Mouse (Mus musculus) heart, adult 2 months (tissue): Measurements from ENCODE around the gene Rasgrp2. TPM values are rescaled to one million over a fixed set of nuclear protein-coding genes. Genes with fewer than 3 reads are reported as not detected.

Source experiments
- DNase-seq, 2 experiments: peaks; one replicate each; pipeline ENCODE4 v3.0.0; 2021
- H3K27ac ChIP-seq: fragments of 200-600 bp; 2 replicates; pipeline ENCODE4 v1.8.1; 2022
- H3K27me3 ChIP-seq: fragments of 200-500 bp; 2 replicates; pipeline ENCODE4 v1.6.1; 2012; ENCODE audit warnings: mild to moderate bottlenecking, low read length, inconsistent platforms, mixed read lengths; ENCODE audit not compliant: control insufficient read depth, insufficient read depth
- H3K36me3 ChIP-seq: fragments of 200-500 bp; 2 replicates; pipeline ENCODE4 v1.6.1; 2012; ENCODE audit warnings: low read length, inconsistent platforms; ENCODE audit not compliant: control insufficient read depth, insufficient read depth
- H3K4me1 ChIP-seq: fragments of 200-500 bp; 2 replicates; pipeline ENCODE4 v1.6.1; 2011; ENCODE audit warnings: low read length; ENCODE audit not compliant: control insufficient read depth, insufficient read depth
- H3K4me3 ChIP-seq: fragments of 200-600 bp; 2 replicates; pipeline ENCODE4 v1.8.1; 2022
- H3K79me2 ChIP-seq: fragments of 200-500 bp; replicated peaks from 2 replicates; pipeline ENCODE4 v1.6.1; 2012; ENCODE audit warnings: mild to moderate bottlenecking, inconsistent platforms, low read length, moderate library complexity, mixed read lengths; ENCODE audit not compliant: control insufficient read depth, insufficient read depth
- H3K9ac ChIP-seq: fragments of 200-500 bp; 2 replicates; pipeline ENCODE4 v1.6.1; 2012; ENCODE audit warnings: low read depth, mild to moderate bottlenecking, control low read depth, inconsistent platforms, low read length, mixed read lengths
- CTCF ChIP-seq: fragments of 200-600 bp; IDR thresholded peaks from 2 replicates; pipeline ENCODE4 v1.8.1; 2022; ENCODE audit warnings: antibody characterized with exemption, mild to moderate bottlenecking, moderate library complexity
- EP300 ChIP-seq: fragments of 200-500 bp; IDR thresholded peaks from 2 replicates; pipeline ENCODE4 v1.6.1; 2011; ENCODE audit warnings: low read depth, low read length, control low read depth; ENCODE audit not compliant: insufficient read depth
- POLR2A ChIP-seq: fragments of 200-500 bp; IDR thresholded peaks from 2 replicates; pipeline ENCODE4 v1.6.1; 2011; ENCODE audit warnings: mild to moderate bottlenecking, low read depth, low read length, control low read depth; ENCODE audit not compliant: insufficient read depth
- WGBS: fragments of 180-500 bp; shearing (Covaris S2); methylation state at CpG from one replicate; pipeline ENCODE4 v1.1.7; 2018; 5-methylcytosine and 5-hydroxymethylcytosine counted together
- intact Hi-C: fragments of 180-260 bp; cut with DNase I; formaldehyde crosslinking; loops from one replicate; pipeline ENCODE4 v1.15.1; 2025
- polyA plus RNA-seq: library from polyadenylated mRNA; depleted of rRNA; stranded (reverse); fragments of >200 nt; gene quantifications from 2 replicates; pipeline ENCODE4 v1.2.3, GENCODE M21; 2012
- total RNA-seq, 2 experiments: library from RNA; stranded (reverse); gene quantifications; 2 replicates each; pipeline ENCODE4 v1.2.3; 2021

Rasgrp2 gene
- total and polyA plus RNA-seq, 3 experiments: 43.3 to 97.2 (median 48.0) TPM

DNA sequence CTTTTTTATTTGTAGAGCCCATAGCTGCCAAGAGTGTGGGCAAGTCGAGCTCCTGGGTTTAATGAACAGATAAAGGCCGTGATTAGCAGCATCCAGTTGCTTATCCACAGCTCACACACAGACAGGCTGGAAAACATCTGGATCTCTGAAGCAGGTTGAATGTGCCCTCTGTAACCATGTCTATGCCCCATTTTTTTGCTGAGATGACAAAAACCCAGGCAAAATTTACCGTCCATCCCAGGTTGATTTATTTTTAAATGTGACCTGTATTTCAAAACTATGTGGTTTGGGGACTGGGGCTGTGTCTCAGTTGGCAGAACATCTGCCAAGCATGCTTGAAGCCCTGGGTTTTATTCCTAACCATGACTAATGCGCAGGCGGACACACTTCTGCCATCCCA, 10.0 kb downstream of the Rasgrp2 start:
- Histone ChIP-seq H3K9ac (no peak overlapping the region), H3K4me1 (no peaks in the 10 kb centered on the region; the same call in 1 of the 2 replicates), H3K4me3 (no peak overlapping the region), H3K79me2 (no peaks in the 10 kb centered on the region), H3K27me3 (no peaks in the 10 kb centered on the region), H3K27ac (no peak overlapping the region), H3K36me3 (no peaks in the 10 kb centered on the region)
- no peak for DNase-seq
- 70% methylated on average over 5 of the region's 5 CpGs for WGBS
- TF ChIP-seq POLR2A (no peak), CTCF (no peak), EP300 (no peak)
- intact Hi-C loops: no loop called here

DNA sequence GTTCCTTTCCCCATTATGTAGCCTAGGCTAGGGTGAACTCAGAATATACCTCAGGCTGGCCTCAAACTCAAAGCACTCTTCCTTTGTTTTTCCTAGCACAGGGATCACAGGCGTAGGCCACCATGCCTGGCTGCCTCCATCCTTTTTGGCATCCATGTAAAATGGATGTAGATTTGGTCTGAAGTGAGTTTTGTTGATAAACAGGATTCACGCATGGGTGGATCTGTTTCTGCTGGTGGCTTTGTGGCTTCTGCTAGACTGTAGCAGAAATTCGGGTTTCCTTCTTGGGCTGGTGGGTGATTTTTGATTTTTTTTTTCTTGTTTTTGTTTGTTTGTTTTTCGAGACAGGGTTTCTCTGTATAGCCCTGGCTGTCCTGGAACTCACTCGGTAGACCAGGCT, 10.8 kb downstream of the Rasgrp2 start:
- Histone ChIP-seq H3K9ac (no peak overlapping the region), H3K27ac (no peak overlapping the region), H3K4me1 (no peaks in the 10 kb centered on the region; the same call in 1 of the 2 replicates), H3K79me2 (no peaks in the 10 kb centered on the region), H3K36me3 (no peaks in the 10 kb centered on the region), H3K27me3 (no peaks in the 10 kb centered on the region), H3K4me3 (no peak overlapping the region)
- intact Hi-C loops: no loop called here
- TF ChIP-seq CTCF (no peak), POLR2A (no peak), EP300 (no peak)
- WGBS: 86% methylated on average over 5 of the region's 5 CpGs
- DNase-seq: no peak

DNA sequence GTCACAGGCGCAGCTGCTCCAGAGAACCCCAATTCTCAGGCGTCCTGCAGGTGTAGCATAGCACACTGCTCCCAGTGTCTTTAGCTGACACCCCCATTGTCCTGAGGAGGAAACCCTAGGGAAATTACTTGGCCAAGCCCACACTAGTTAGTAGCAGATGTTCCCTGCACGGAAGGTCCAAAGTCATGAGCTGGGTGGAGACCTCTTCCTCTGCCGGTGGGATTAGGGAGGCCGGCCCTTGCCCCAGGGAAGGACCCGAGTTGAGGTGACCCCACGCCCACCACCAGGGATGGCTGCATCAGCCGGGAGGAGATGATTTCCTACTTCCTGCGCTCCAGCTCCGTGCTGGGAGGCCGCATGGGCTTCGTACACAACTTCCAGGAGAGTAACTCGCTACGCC, 13.7 kb downstream of the Rasgrp2 start:
- peak overlapping the region; percentile 48 for H3K27ac ChIP-seq
- WGBS: 43% methylated on average over 14 of the region's 14 CpGs
- TF ChIP-seq CTCF (no peak), EP300 (0 out of 2 replicates have a peak, but pooled peaks have one; percentile 27), POLR2A (no peak)
- no peaks in the 10 kb centered on the region for H3K27me3 ChIP-seq
- H3K9ac ChIP-seq: peak overlapping the region; percentile 22; the same call in 1 of the 2 replicates
- intact Hi-C loops: no loop called here
- H3K4me1 ChIP-seq: no peaks in the 10 kb centered on the region; the same call in 1 of the 2 replicates
- H3K4me3 ChIP-seq: peak overlapping the region; percentile 20; the same call in 1 of the 2 replicates
- H3K36me3 ChIP-seq: no peaks in the 10 kb centered on the region
- DNase-seq: no peak
- no peaks in the 10 kb centered on the region for H3K79me2 ChIP-seq

DNA sequence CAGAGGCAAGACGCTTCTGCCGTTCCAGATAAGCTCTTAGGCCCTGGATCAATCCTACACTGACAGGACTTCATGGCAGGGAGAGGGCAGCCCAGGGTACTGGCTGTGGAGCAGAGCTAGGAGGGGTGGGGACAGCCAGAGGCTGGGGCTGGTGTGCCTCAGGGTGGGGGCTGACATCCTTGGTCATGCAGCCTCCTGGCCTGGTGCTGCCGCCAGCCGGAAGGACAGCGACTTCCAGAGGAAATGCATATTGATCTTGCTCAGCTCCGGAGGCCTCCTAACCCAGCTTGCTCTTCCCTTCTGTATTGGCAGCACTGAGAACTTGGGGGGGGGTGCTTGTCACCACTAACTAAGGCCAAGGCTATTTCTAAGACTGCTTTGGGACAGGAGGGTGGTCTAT, 16.3 kb downstream of the Rasgrp2 start:
- DNase-seq: no peak
- H3K27ac ChIP-seq: no peak overlapping the region
- no peaks in the 10 kb centered on the region for H3K79me2 ChIP-seq
- no peak overlapping the region for H3K9ac ChIP-seq
- H3K27me3 ChIP-seq: peaks cover 2% of the 10 kb centered on the region
- intact Hi-C loops: no loop called here
- H3K4me3 ChIP-seq: no peak overlapping the region
- no peaks in the 10 kb centered on the region for H3K36me3 ChIP-seq
- TF ChIP-seq EP300 (no peak), CTCF (no peak), POLR2A (no peak)
- 21% methylated on average over 6 of the region's 6 CpGs for WGBS
- H3K4me1 ChIP-seq: no peaks in the 10 kb centered on the region; the same call in 1 of the 2 replicates

DNA sequence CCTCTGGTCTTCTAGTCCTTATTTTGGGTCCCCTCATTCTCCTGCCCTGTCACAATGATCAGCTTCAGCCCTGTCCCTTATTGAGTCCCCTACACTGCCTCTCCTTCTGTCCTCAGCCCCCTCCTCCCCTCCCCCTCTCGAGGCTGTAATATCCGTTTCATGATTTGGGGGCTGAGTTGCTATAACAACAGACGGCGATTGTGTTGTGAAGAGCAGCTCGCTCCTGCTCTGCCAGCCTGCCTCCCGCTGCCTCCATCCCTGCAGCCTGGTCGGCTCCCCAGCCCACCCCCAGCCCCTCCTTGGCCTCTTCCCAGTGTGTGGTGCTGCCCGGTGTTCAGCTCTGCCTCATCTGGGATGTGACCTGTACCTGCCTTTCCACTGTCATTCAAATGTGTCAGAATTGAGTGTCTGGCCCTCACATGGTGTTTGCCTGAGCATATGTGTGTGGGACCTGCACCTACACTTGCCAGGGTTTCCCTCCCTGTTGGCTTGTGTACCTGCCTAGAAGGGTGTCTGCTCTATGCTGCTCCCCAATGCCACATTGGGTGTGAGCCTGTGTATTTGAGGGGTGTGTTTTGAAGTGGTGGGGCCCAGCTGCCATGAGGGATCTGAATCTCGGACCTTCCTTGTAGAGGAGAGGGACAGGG, 17.1 kb downstream of the Rasgrp2 start:
- Histone ChIP-seq H3K79me2 (no peaks in the 10 kb centered on the region), H3K27ac (no peak overlapping the region), H3K36me3 (no peaks in the 10 kb centered on the region), H3K9ac (no peak overlapping the region), H3K4me3 (no peak overlapping the region), H3K4me1 (no peaks in the 10 kb centered on the region; the same call in 1 of the 2 replicates), H3K27me3 (peaks cover 2% of the 10 kb centered on the region)
- TF ChIP-seq CTCF (no peak), EP300 (no peak), POLR2A (no peak)
- DNase-seq: no peak
- intact Hi-C loops: no loop called here
- WGBS: 35% methylated on average over 9 of the region's 9 CpGs

DNA sequence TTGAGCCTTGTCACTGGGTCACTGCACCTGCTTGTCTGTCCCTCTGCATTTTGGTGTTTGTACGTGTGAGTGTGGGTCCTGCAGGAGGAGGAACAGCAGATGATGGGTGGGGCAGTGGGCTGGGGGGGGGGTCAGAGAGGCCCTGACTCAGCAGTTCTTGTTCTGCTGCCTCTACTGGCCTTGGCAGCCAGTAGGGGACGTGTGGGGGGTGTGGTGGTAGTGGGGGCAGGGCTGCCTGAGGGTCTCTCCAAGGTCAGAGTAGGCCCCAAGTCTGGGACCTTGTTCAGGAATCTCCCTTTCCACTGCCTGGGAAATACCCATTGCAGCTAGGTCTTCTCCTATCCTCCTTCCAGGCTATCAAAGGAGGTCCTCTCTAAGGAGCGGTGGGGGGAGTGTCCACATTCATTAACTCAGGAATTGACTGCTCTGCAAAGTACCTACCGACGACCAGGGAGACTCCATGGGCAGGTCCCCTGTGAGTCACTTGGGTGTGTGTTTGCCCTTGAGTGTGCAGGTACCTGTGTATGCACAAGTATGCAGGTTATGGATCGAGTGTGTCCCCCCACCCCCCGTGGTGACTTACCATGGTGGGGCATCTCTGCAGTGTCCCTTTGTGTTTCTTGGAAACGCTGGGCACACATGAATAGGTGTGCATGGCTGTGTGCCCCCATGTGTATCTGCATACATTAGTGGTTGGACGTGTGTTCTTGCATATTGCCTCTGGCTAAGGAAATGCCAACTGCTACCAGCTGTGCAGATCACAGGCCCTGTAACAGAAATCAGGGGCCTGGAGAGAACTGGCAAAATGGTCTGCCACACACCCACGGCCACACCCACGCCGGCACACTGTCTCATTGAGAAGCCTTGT, 18.0 kb downstream of the Rasgrp2 start:
- Histone ChIP-seq H3K27me3 (peaks cover 2% of the 10 kb centered on the region), H3K36me3 (no peaks in the 10 kb centered on the region), H3K9ac (no peak overlapping the region), H3K27ac (no peak overlapping the region), H3K4me1 (no peaks in the 10 kb centered on the region; the same call in 1 of the 2 replicates), H3K4me3 (no peak overlapping the region), H3K79me2 (no peaks in the 10 kb centered on the region)
- intact Hi-C loops: no loop called here
- DNase-seq: no peak
- WGBS: 74% methylated on average over 12 of the region's 12 CpGs
- no peak for TF ChIP-seq CTCF
- TF ChIP-seq POLR2A: no peak
- TF ChIP-seq EP300: no peak
